Mouse (Mus musculus) adrenal gland, adult 18-20 months (tissue): ENCODE results near the gene Mpp5. TPM values are rescaled to one million over a fixed set of nuclear protein-coding genes. Genes with fewer than 3 reads are reported as not detected.

Experiments used
- DNase-seq, 2 experiments: peaks; one replicate each; pipeline ENCODE4 v3.0.0; 2021 to 2022; ENCODE audit warnings: low spot score in 2 of 2
- total RNA-seq, 2 experiments: library from RNA; stranded (reverse); gene quantifications; 1 replicate in 1 of 2; 2 replicates in 1 of 2; pipeline ENCODE4 v1.2.3; 2021

Mpp5 gene
- total RNA-seq, 2 experiments from 2014 or later: 22.9 to 29.4 TPM

DNA sequence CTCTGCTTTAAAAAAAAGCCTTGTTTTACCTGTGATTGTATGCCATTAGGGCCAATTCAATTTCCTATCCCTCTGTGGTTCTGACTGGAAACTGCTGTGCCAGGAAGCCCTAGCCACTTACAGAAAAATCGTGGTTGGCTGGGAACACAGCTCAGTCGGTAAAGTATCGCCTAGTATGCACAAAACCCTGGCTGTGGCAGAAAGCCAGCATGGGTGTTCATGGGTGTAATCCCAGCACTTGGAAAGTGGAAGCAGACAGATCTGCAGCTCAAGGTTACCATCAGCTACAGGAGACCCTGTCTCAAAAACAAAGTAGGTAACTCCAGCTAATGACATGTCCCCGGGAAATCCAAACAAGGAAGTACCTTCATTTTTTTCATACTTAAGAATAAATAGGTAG lies 91.2 kb downstream of the Mpp5 start:
- DNase-seq: no peak

DNA sequence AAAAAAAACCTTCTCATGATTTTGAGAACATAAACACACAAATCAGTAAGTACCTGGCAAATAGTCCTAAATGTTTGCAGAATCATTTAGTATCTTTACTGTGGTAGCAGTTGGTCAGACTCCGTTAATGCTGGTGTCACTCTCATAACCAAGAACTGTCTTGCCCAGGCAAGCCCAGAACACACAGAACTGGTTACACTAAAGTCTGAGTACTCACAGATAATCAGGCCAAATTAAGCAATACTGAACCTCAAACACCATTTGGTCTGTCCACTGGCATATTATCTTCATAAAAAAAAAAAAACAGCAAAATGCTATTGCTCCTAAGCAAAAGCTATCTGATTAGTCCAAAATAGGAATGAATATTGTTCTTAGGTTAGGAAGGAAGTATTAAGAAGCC lies 93.7 kb downstream of the Mpp5 start:
- DNase-seq: no peak

DNA sequence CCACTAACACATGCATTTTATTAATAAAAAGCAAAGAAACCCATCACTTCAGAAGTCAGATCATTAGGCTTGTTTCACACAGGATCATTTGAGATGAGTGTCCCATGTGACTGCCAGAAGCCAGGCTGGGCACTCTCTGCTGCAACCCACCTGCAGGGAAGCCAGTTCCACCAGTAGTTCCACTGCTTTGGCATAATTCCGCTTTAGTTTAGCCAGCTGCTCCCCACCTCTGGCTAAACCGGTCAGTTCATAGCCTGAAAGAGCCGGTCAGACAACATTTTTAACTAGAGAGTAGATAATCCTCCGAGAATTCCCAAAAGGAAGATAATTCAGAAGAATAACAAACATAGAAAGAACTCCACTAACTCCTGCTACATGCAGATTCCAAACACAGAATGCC lies 99.5 kb downstream of the Mpp5 start:
- DNase-seq: no peak

DNA sequence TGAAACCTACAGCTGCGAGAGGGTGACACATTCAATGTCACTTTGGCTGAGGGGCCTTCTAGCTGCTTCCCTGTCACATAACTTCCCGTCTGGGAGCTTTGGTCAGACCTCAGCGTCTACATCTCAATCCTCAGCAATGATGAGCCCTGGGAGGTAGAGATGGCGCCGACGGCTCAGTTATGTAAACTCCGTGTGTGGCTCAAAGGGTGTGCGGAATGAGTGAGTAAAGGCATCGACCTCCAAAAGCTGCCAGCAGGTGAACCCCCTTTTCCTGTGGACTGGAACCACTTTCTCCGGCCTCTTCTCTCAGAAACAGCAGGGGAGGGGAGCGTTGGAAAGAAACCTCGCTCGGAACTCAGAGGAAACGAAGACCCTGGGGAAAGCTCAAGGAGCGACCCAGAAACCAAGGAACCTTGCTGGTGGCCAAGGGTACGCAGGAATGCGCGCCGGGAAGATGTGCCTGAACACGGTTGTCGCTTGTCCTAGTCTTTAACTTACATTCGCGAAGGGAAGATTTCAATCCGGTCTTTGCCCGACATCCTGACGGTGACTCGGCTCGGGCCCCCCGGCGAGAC lies 112.3 kb downstream of the Mpp5 start:
- peak in 1 of 2 experiments; percentile 11 for DNase-seq

DNA sequence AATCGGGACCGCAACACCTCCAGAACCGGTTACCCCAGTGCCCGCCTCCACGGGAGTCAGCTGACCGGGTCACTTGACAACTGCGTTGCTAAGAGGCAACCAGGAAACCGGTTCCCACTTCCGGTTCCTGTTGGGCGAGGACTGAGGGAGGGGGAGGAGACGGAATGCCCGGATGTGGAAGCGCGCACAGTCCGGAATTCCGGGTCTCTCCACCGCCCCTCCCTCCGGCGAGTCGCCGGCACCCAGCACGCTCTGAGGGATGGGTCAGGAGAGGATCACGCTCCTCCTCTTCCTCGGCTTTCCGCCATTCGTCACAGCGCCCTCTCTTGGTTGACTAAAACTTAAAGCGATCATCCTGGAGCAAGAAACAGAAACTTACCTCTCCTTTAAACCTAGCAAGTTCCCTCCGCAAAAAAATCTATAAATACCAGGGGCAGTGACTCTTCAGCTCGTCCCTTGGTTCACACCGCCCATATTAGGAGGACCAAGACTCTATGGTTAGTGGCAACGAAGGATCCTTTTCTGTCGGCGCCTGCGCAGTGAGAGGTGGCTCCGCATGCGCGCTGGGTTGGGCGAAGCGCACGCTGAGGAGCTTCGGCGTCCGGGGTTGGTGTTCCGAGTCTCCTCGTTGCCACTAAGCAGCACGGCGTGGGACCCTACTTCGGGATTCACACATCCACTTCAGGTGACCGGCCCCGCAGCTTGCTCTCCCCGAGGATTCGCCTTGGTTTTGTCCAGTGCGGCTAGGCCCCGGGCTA lies 113.0 kb downstream of the Mpp5 start, which contains the start of the genes Atp6v1d and Eif2s1:
Gene Atp6v1d, minus strand, starts transcription at position 143 of the 758 bp plus-strand sequence.
Gene Eif2s1, plus strand, starts transcription at position 324 of the 758 bp plus-strand sequence.
- peak; percentile 93 to 94 for DNase-seq

DNA sequence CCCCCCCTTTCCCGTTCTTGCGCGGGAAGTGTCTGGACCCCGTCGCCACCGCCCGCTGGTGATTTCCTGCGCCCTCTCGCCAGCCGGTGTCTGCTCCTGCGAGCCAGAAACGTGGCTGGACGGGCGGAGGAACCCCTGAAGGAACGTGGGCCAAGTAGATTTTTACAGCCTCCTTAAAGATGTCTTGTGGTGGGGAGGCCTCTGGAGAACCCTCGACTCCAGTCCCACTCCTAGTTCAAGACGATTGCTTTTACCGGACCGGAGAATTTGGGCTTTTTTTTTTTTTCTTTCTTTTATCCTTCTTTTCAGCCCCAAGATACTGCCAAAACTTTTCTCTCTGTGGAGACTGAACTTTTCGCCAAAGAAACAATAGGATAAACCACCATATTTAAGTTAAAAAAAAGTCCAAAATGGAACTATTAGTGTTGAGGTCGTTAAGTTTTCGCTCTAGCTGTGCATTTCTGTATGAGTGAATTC lies 113.6 kb downstream of the Mpp5 start:
- no peak for DNase-seq

DNA sequence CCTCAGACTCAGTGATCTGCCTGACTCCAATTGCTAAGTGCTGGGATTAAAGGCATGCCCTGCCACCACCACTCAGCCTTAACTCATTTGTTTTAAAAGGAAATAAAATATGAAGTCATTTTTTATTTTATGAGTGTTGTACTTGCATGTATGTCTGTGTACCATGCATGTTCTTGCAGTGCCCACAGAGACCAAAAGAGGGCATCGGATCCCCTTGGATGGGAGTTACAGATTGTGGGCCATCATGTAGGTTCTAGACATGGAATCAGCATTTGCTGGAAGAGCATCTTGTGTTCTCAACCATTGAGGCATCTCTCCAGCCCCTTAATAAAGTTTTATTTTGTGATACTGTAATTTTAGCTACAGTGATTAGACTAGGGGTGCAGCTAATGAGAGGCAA lies 116.7 kb downstream of the Mpp5 start:
- DNase-seq: no peak

DNA sequence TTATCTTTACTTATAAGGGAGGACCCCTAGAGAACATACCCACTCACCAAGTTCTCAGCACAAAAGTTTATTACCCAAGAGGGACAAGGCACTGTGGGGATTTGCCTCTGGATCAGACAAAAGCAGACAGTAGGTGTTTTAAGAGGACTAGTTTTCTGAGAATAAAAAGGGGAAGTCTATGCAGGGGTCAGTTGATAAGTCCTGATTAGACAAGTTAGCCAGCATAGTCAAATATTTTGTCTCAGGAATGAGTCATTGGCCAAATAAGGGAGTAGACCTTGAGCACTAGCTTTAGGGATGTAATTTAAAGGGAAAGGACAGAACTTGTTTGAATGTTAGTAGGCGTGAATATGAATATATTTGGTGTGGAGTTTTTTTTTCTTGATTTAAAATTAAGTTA lies 119.4 kb downstream of the Mpp5 start:
- DNase-seq: no peak

DNA sequence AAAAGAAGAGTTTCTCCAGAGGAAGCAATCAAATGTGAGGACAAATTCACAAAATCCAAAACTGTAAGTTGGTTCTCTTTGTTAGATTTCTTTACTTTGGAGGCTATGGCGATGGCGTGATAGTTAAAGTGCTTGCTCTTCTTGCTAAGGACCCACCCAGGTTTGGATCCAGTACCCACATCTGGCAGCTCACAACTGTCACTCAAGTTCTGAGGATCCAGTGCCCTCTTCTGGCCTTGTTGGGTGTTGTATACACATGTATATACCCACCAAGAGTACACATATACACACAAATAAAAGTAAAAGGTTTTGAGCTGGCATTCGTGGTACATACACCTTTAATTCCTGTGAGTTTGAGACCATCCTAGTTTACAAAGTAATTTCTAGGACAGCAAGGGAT lies 125.9 kb downstream of the Mpp5 start:
- DNase-seq: no peak

DNA sequence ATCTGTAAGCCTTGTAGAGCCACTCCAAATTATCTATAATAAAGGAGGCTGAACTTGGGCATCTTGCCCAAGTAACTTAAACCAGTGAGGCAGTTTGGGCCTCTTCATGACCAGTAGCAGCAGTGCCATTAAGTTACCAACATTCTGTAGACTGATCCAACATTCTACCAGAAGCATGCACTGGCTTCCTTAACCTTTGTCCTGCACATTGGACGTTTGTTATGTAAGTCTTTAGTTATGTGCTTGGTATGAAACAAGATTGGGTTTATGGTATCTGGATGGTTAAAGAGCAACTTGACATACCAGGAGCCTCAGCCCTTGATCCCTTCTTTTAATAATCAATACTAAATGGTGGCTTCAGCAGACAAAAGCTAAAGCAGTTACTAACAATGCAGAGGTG lies 141.4 kb downstream of the Mpp5 start:
- DNase-seq: no peak

Other genes starting within 250 kb of the Mpp5 start
- under 1 TPM in 1 of 2 experiments, not detected in 1; 0.46 TPM for gene Fam71d, start 57.4 kb upstream of the Mpp5 start, total RNA-seq
- 10 to 100 TPM; 74.6 to 75.0 TPM for gene Atp6v1d, start 112.7 kb downstream of the Mpp5 start, total RNA-seq
- 10 to 100 TPM; 81.9 to 83.3 TPM for gene Eif2s1, start 112.9 kb downstream of the Mpp5 start, total RNA-seq
- gene Plek2, start 158.1 kb downstream of the Mpp5 start, total RNA-seq: under 1 TPM in 1 of 2 experiments, not detected in 1; 0.26 TPM